Mouse (Mus musculus) embryo, embryonic 9.5 days (tissue): ENCODE measurements around the gene Ifitm5.

Source experiments
- DNase-seq: peaks from one replicate; pipeline ENCODE4 v3.0.0-alpha.2; 2017; ENCODE audit errors: extremely low spot score

Gene Ifitm5

GRCm38 (mm10) chr7:140941222-140942051 lies 8.7 kb downstream of the Ifitm5 start, which contains the start of gene Pgghg:
Gene Pgghg, plus strand, starts transcription at chr7:140941391.
- peak; percentile 90 for DNase-seq

GRCm38 (mm10) chr7:140939669-140940171 lies 10.4 kb downstream of the Ifitm5 start:
- peak; percentile 65 for DNase-seq

GRCm38 (mm10) chr7:140938896-140939295 lies 11.2 kb downstream of the Ifitm5 start:
- no peak for DNase-seq

- DNase-seq, result no peak
These were observed 11.7 kb downstream of the Ifitm5 start for GRCm38 (mm10) chr7:140938436-140938835.

GRCm38 (mm10) chr7:140927181-140927580 lies 22.9 kb downstream of the Ifitm5 start:
- DNase-seq, result no peak

GRCm38 (mm10) chr7:140923070-140923775 lies 26.9 kb downstream of the Ifitm5 start:
- DNase-seq, result no peak

- peak; percentile 42 for DNase-seq
These were observed 27.6 kb downstream of the Ifitm5 start for GRCm38 (mm10) chr7:140922398-140923069.

- DNase-seq, result no peak
These were observed 28.7 kb downstream of the Ifitm5 start for GRCm38 (mm10) chr7:140921225-140921975.

GRCm38 (mm10) chr7:140920418-140921029 lies 29.6 kb downstream of the Ifitm5 start, which contains the start of gene Nlrp6:
Gene Nlrp6, plus strand, starts transcription at chr7:140920902.
- no peak for DNase-seq

GRCm38 (mm10) chr7:140919911-140920310 lies 30.2 kb downstream of the Ifitm5 start:
- DNase-seq, result no peak

GRCm38 (mm10) chr7:140914031-140914690 lies 35.9 kb downstream of the Ifitm5 start:
- no peak for DNase-seq

- DNase-seq, result no peak
These were observed 37.1 kb downstream of the Ifitm5 start for GRCm38 (mm10) chr7:140912846-140913482.

GRCm38 (mm10) chr7:140912293-140912692 lies 37.8 kb downstream of the Ifitm5 start:
- DNase-seq, result no peak

- peak; percentile 85 for DNase-seq
These were observed 41.4 kb downstream of the Ifitm5 start for GRCm38 (mm10) chr7:140908634-140909107.

- no peak for DNase-seq
These were observed 41.9 kb downstream of the Ifitm5 start for GRCm38 (mm10) chr7:140908181-140908580.

GRCm38 (mm10) chr7:140907697-140908096 lies 42.4 kb downstream of the Ifitm5 start:
- no peak for DNase-seq

GRCm38 (mm10) chr7:140907131-140907530 lies 43.0 kb downstream of the Ifitm5 start:
- DNase-seq, result no peak

- no peak for DNase-seq
These were observed 44.4 kb downstream of the Ifitm5 start for GRCm38 (mm10) chr7:140905642-140906081.

GRCm38 (mm10) chr7:140903212-140903611 lies 46.9 kb downstream of the Ifitm5 start:
- peak; percentile 85 for DNase-seq
